Mouse (Mus musculus) ovary, postnatal 14 days (tissue): Measurements from ENCODE around the gene Gys2.
A peak's percentile ranks its signal among the peaks of the same experiment; 100 is the strongest.
"Not testable (repeated sequence)": the region's sequence is repeated elsewhere in the genome, so short reads cannot be mapped to it uniquely, and the experiment has no call there.

ENCODE experiments used
- DNase-seq: peaks from one replicate; pipeline ENCODE4 v3.0.0; 2022; ENCODE audit warnings: low spot score

The Gys2 gene

DNA sequence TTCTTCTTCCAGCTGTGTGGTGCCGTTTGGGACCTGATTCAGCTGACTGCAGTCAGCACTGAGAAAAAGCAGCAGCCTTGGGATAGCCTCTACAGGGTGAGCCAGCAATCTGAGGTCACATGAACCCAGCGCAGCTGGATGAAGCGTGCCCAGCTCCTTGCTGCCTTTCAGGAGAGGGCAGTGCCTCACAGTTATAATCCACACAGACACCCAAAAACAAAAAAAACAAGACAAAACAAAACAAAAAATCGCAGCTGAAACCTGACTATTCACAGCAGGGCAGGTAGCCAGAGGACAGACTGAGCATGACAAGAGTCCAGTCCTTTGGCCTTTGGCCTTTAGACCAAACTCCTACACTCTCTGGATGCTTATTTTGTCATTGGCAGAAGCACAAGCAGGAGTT is at the start of gene Gys2:
Gys2 (minus strand) TSS at position 309 of the 403 bp plus-strand sequence.
- no peak for DNase-seq

DNA sequence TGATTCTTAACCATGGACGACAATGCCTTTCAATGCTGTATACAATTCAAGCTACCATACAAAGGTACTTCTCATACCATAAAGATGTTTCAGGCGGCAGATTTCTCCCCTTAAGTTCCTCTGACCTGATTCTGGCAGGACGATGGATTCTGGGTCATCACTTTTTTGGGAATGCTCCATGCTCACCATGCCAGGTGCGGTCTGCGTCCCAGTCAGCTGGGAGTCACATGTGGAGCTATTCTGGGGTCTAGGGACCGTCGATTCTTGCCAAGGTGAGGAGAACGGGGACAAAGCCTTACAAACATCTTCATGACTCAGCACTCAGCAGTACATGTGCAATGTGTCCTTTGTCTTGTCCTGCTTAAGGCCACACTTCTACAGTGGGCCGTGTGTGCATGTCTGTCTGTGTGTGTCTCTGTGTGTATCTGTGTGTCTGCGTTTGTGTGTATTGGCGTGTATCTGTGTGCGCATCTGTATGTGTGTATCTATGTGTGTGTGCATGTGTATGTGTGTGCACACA is 48.7 kb upstream of the Gys2 start:
- no peak for DNase-seq

DNA sequence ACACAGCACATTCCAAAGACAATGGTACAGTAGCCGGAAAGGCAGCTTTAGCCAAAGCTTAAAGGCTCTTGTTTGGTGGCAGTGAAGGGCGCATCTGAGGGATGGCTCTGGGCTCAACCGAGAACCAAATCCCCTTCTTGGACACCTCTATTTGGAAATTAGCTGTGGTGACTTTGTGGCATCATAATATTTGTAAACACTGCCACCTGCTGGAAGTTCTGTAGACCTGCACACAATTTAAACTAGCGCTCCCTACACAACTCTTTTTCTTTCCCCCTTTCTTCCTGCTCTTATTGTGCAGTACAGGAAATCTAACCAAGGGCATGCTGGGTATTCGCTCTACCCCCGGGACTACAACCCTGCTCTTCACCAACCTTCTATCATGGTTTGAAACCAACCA is 46.2 kb upstream of the Gys2 start:
- no peak for DNase-seq

DNA sequence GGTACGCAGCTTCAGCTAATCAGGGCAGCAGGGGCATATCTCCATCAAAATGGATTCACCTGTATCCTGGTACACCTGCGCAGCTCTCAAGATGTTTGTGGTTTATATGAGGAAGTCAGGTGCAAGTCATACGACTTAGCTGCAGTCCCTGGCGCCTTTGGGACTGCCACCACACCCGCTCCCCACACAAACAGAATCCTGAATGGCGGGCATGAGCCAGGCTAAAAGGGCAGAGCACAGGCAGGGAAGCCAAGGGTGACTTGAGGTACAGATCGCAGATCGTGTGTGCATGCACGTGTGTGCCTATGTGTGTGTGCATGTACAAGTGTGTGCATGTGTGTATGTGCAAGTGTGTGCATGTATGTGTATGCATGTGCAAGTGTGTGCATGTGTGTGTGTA is 42.5 kb upstream of the Gys2 start:
- not testable (repeated sequence) for DNase-seq

DNA sequence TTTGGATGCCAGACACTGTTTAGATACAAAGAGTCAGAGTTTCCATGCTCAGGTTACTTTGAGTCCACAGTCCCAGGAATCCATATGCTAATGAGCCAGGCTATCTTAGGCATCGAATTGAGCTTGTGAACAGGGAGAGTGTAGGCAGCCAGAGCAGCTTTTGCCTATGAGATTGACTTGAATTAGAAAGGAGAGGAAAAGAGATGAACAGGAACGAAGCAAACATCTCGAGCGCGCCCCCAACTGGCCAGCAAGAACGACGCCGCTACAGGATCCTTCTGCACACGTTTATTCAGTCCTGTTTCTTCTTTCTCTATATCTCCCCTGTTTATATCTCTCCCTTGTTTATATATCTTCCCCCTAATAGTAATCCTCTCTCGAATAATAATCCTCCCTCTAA is 42.0 kb upstream of the Gys2 start:
- peak; percentile 49 for DNase-seq

DNA sequence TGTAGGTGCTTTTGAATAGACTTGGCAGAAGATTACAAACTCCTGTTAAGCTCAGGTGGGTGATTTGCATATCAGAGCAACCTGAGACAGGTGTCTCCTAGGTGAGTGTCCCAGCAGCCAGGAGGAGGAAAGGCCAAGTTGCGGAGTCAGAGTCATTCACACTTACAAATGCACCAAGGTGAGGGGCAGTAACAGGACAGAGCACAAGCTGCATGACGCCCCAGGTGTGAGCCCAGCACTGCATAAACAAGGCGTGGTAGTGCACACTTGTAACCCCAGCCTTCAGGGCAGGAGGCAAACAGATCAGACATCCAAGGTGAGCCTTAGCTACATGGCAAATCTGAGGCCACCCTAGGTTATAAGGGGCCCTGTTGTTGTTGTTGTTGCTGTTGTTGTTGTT is 40.0 kb upstream of the Gys2 start:
- DNase-seq: no peak

DNA sequence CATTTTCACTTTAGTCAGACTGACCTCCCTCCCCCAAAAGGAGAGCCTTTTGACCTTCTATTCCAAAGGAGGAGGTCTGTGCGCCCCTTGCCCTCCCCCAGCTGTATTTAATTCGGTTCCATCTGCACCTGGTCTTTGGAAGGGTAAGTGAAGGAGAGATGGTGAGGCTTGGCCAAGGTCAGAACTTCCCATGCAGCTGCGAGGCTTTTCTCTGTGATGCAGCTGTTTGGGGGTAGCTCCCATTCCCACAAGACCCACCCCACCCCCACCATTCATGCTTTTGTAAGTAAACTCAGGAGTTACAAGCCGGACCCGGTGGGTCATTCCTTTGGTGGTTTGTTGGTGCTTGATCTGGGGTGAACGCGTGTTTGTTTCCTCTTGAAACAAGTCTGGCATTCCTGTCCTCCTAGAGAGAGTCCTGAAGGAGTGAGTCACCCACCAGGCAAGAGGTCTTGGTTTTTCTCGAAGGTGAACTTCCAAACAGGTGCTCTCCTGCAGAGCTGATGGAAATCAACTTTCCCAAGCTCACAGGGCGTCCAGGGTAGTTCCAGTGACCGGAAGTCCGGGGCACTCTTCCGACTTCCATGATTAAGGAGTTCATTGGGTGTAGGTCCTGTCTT is 38.7 kb upstream of the Gys2 start:
- DNase-seq: no peak

DNA sequence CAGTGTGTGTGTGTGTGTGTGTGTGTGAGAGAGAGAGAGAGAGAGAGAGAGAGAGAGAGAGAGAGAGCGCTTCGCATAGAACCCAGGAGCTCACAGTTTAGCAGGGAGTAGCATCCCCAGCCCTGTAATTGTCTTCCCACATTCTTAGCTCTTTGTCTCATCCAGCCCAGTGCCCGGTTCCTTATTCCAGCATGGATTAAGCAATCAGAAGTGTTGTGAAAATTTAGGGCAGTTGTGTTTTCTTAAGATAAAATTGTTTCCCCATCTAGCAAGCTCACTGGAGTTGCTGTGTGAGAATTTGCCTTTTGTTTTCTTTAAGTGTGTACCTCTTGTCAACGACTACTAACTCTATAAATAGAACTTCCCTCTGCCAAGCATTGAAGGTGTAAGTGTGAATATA is 35.8 kb upstream of the Gys2 start:
- DNase-seq: no peak

DNA sequence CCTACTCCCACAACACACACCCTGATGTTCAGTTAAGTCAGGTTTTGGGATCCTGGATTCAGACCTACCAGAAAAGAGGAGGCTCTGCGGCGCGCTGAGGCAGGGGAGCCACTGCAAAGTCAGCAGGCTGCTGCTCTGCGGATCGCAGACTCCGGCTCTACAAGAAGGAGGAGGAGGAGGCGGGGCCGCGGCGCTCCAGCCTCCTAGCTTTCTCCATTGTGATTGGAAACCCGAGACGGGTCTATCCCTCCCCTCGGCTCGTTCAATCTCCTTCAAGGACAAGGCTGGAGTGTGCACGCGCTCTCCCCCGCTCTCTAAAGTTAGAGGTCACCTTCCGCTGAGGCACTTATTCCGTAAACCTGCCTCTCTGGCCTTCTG is 34.9 kb upstream of the Gys2 start, which contains the start of gene Ldhb:
Ldhb (minus strand) TSS at position 173 of the 378 bp plus-strand sequence.
- DNase-seq: peak; percentile 70

DNA sequence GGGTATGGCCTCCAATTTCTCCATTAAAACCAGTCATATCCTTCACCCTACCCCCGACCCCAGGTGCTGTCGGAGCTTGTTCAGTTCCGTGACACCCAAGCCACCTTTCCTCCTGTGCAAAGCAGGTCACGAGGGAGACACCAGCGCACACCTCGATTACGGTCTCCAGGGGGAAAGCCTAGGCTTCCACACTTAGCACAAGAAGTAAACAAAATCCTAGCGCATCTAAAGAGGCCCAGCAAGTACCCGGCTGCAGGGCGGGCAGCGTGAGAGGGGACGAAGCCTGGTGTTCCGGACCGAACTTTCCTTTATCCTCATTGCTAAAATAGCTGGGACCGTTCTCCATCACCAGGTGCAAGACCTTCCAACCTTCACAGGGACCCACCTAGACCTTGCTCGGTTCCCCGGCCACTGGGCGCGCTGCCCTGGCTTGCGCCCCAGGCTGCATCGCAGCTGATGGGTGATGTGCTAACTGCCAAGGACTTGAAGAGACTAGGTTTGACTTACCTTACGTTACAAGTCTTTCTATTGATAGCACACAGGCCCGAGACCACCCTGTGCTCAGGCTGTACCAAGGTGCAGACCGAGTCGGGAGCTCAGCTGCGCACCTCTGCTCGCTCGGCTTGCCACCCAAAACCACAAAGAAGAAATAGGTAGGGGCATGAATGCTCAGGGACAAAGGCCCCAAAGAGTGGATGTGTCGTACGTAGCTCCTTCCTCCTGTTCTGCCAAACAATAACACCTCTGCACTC is 34.3 kb upstream of the Gys2 start:
- peak; percentile 28 for DNase-seq

DNA sequence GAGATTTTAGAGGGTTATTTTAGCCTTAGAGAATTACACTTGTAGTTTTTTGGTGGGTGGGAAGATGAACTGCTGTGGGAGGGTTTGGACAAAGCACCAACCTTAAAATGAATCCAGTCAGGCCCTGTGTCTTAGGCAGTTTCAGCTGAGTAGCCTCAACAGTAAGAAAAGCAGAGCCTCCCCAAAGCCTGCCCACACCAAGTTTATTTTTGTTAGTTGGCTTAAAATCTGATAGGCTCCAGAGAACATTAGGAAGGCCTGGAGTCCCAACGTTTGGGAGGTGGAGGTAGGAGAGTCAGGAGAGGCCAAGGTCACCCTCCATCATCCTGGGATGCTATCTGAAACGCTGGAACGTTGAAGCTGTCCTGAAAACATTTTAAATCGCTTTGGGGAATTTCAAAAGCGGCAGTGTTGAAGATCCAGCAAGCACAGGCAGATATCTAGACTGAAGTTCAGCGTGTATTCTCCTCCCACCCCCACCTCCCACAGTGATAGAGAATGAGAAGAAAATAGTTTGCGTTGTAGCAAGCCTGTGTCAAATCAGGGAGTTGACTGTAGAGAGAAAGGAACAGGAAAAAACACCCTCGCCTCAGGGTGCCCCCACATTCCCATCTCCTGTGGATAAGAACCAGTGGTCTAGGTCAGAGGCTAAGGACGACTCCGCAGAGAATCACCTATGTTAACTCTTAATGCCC is 33.6 kb upstream of the Gys2 start:
- no peak for DNase-seq

DNA sequence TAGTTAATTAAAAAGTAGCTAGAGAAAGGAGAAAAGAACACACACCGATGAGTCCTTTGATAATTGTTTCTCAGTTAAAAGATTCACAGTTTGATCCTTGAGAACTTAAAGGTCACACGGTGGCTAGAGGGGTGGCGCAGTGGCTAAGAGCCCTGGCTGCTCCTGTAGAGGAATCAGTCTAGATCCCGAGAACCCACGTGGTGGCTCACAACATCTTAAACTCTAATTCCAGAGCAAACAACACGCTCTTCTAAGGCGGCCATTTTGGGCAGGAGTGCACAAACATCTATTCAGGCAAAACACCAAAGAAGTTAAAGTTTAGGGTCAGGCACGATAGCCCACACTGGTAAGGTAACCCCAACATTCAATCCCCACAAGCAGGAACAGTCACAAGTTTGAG is 30.7 kb upstream of the Gys2 start:
- no peak for DNase-seq

DNA sequence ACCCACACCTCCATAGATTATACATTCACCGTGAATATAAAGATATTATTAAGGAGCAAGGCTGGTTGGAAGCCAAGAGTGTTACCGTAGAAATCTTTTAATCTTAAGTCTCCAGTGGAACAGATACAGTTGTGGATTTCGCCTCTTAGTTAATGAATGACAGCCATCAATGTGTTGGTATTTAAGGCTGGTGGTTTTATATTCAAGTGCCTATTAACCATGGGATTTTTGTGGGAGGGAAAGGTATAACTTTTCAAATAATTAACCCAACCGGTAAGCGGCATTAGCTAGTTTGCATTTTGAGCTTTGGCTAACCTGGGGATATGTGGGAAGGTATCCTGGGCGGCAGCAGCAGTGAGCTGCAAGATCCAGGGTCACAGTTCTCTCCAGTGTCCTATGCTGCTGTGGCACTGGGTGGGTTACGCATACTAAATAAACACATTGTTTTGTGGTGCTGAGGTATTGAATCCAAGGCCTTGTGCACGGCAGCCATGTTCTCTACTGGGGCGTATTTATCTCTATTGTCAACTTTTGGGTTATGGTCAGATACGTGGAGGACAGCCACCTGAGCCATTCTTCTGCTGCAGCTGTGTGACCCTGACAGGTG is 29.7 kb upstream of the Gys2 start:
- DNase-seq: no peak

DNA sequence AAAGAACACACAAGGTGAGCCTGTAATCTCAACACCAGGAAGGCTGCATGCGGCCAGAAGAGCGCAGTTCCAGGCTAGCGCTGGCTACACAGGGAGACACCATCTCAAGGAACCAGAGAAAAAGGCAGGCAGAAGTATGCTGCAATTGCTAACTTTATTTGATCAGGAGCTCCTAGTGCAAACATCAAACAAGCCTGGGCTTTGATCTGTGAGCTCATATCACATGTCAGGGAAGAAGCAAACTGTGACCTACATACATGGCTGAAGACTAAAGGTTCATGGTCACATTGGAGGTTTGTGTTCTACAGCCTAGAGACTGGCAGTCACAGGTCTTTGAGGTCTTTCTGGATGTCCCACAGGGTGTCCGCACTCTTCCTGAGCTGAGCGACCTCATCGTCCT is 17.2 kb upstream of the Gys2 start:
- DNase-seq: not testable (repeated sequence)

DNA sequence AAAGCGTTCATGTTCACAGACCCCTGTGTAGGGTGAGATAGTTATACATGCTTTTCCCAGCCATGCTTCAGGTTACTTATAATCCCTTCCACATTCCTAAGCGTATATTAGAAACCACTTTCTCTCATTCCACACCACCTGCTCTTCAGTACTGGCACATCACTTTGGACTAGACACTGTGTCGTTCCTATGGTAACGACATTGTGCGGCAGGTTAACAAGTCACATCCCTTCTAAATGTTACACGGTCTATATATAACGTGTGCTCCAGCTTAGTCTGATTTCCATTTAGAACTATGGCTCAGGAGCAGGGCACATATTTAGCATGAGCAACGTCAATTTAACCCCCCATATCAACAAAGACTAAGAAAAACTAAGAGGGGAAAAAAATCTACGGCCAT is 14.7 kb upstream of the Gys2 start:
- DNase-seq: no peak

DNA sequence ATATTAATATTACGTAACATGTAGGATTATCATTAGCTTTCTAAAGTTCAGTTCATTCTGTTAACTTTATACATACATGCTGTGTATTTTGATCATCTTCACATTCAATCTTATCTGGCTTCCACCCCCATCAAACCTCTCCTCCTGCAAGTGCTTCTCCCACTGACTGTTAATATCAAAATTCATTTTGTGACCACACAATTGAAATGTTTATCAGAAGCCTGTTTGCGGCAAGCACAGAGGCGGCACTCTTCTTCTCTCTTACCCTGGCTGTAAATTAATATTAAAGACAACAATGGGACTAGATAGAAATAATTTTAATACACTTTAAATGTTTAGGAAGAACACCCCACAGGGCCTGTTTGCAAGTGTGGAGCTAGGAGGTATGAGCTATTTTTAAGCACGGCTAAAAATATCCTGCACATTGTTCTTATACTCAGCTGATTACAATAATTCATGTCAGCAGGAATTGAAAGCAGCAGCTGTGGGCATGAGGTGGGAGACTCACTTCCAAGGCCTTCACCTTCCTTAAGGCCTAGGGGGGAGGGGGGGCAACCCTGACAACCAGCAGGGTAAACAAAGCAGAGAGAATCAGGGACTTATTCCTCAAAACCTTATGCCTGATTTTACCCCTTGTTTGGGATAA is 12.7 kb upstream of the Gys2 start:
- DNase-seq: no peak

DNA sequence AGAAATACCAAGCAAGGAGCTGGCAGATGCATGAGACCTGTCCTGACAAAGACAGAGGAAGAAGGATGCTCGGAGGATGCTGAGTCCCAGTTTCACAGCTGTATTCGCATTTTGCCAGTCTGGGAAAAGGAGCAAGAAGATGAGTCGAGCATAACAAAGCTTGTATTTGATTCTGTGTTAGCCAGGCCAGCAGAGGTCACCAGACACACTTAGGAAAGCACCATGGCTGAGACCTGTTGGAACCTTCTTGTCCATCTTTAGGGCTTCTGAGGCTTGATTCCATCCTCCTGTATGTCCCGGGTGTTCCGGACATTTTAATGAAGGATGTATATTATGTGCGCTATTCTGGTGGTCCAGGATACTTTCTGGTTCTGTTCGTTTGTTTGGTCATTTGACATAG is 4.3 kb upstream of the Gys2 start:
- DNase-seq: no peak

DNA sequence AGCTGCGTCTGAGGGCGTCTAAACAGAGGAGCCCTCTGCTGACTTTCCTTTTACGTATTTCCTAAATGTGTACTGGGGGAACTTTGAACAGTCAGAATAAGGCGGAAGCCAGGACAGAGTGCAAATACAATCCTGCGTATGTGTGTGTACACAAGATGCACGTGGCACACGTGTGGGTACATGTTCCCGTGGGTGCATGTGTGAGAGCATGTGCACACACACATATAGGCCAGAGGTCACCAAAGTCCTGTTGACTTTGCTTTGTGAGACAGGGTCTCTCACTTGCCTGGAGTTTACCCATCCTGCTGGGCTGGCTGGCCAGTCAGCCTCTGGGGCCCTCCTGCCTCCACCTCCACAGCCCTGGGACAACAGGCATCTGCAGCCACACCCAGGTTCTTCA is 1.8 kb downstream of the Gys2 start:
- DNase-seq: no peak

DNA sequence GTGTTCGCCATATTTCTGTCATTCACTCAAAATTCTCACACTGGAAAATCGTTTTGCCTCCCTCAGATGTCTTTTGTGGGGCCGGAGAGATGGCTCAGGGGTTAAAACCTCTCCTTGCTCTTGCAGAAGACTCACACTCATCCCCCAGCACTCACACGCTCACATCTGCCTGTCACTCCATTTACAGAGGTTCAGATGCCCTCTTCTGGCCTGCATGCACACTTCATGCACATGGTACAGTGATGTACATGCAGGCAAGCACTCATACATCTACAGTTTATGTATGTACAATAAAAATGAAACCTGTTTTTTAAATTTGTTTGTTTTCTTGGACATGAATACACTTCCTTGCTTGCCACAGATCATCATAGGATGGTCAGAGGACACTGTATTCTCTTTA is 3.3 kb downstream of the Gys2 start:
- no peak for DNase-seq

DNA sequence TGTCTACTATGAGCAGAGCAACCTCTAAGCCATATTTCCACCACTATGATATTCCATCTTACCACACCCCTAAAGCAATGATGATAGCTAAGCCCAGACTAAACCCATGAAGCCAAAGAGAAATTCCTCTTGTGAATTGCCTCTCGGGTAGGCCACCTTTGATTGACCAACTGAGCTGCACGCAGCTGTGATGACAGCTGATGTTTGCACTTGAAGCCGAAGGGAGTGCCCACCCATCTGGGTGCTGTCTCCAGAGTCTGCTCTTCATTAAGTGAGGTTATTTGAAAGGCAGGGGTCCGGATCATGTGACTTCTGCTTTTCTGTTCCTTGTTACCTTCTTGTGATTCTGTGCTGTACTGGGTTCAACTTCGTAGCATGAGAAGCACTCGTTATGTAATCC is 10.7 kb downstream of the Gys2 start:
- no peak for DNase-seq

DNA sequence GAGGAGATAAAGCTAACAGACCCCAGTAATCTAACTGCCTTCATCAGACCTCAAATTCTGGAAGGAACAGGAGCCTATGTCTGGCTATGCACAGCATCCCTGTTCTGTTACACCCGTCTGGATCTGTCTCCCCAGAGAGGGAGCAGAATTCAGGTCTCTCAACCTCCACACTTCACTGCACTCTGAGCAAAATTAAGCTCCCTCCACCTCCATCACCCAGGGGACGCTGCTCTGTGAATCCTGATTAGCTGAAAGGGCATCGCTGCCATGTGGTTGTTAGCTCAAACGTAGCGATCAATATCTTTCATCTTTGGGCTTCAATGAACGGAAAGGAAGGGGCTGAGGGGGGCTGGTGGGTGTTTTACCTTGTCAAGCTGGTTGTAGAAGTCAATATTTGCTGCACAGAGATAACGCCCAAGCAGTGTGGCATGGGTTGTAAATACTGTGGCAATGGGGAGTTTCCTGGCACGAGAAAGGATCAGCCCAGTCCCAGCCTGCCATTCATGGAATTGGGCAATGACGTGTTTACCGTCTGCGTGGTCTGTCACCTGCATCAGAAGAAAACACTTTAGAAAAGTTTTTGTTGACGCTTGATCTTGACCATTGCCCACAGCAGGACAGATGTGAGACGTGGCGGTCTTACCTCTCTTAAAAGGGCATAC is 13.8 kb downstream of the Gys2 start:
- no peak for DNase-seq

DNA sequence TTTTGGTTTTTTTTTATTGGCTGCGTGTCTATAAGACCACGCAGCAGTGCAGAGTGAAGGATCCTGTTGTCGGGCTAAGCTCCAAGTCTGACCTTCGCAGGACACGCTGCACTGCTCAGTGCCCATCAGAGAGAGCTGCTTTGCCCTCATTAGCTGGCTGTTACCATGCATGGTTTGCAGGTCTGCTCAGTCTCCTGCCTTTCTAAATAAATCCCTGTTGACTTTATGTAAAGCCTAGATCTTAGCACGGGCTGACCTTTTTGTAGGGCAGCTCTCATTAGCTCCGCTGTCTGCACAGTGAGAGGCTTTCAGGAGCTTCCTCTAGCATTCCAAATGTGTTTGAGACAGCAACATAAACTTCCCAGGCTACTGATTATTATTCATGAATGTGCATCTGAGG is 14.9 kb downstream of the Gys2 start:
- no peak for DNase-seq
